Mouse (Mus musculus) gastrocnemius, adult 2 months (tissue): Measurements from ENCODE around the gene Inafm2. TPM values are rescaled to one million over a fixed set of nuclear protein-coding genes. Genes with fewer than 3 reads are reported as not detected.
A peak's percentile ranks its signal among the peaks of the same experiment; 100 is the strongest.

Source experiments
- DNase-seq: peaks from one replicate; pipeline ENCODE4 v3.0.0; 2022
- H3K27ac ChIP-seq: fragments of 200-600 bp; 2 replicates; pipeline ENCODE4 v1.8.1; 2022; ENCODE audit warnings: mild to moderate bottlenecking
- H3K4me3 ChIP-seq: fragments of 200-600 bp; 2 replicates; pipeline ENCODE4 v1.8.1; 2022; ENCODE audit warnings: mild to moderate bottlenecking, moderate library complexity
- CTCF ChIP-seq: fragments of 200-600 bp; IDR thresholded peaks from 2 replicates; pipeline ENCODE4 v1.8.1; 2022; ENCODE audit warnings: antibody characterized with exemption, mild to moderate bottlenecking, moderate library complexity
- intact Hi-C: fragments of 180-260 bp; cut with DNase I; formaldehyde crosslinking; loops from one replicate; pipeline ENCODE4 v1.15.1; 2025
- long read RNA-seq, 2 experiments: library from polyadenylated mRNA; stranded (forward); transcript quantifications; one replicate each; pipeline ENCODE4 v2.0.0; 2021
- total RNA-seq, 2 experiments: library from RNA; stranded (reverse); gene quantifications; 2 replicates each; pipeline ENCODE4 v1.2.3; 2021

Gene Inafm2
- 1 to 10 TPM; 5.2 to 5.8 TPM for total RNA-seq
- long read RNA-seq, experiment 1, transcript Inafm2-201 (1 exons, 3,053 nt) = major isoform, 6 of 6 reads
- long read RNA-seq, experiment 1, partial matches to known transcripts = 0 of 6 reads
- long read RNA-seq, experiment 1, other reads (novel, unspliced or antisense) = 0 of 6 reads
- long read RNA-seq, experiment 2, transcript Inafm2-201 (1 exons, 3,053 nt) = major isoform, 9 of 10 reads
- long read RNA-seq, experiment 2, partial matches to known transcripts = 0 of 10 reads
- long read RNA-seq, experiment 2, other reads (novel, unspliced or antisense) = 1 of 10 reads

GRCm38 (mm10) chr2:118745232-118745884 lies at the start of gene Inafm2:
Gene Inafm2, plus strand, starts transcription at chr2:118745758.
- no peak for TF ChIP-seq CTCF
- peak within 1 kb of the TSS; percentile 83 for H3K27ac ChIP-seq
- H3K4me3 ChIP-seq = peak within 1 kb of the TSS; percentile 94
- peak; percentile 96 for DNase-seq
- intact Hi-C loops = loop anchor here (10.0 kb wide), 2 partner anchors 201 to 439 kb away; partner anchors contain the start of gene Bmf

DNA sequence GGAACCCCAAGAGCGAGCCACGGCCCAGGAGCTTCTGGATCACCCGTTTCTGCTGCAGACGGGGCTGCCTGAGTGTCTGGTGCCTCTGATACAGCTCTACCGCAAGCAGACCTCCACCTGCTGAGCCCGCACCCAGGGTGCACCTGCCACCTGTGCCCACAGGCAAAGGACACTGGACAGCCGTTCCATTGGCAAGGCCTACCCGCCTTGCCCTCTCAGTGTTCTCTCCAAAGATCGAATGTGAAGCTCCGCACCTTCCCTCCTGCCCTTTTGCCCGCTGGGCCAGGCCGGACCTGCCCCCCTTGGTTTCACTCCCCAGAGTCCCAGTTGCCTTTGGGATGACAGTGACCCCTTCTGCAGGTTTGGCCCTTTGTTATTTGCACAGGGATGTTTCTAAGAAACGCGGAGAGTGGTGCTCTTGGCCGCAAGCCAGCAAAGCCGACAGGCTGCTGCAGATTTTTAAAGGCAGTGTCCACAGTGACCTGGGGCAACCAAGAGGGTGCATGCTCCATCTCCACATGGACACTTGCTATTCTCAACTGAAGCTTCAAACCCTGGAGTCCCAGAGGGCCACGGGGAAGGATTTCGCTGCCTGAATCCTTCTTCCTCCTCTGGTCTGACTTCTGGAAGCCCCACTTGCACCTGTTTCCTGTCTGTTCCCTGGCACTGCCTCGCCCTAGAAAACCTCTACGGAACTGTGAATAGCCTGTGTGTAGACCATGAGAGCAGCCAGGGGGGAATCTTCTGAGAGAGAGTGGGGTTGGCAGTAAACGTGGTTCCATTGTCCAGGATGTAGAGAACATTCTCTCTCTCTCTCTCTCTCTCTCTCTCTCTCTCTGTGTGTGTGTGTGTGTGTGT lies 48.9 kb upstream of the Inafm2 start:
- intact Hi-C loops = loop anchor here (1.0 to 5.0 kb wide), 2 partner anchors 58 to 209 kb away; no protein-coding TSS in a partner anchor
- DNase-seq = peak; percentile 39

GRCm38 (mm10) chr2:118697311-118697877 lies 48.2 kb upstream of the Inafm2 start:
- intact Hi-C loops = loop anchor here (5.0 kb wide), 1 partner anchor 210 kb away; no protein-coding TSS in a partner anchor
- Histone ChIP-seq H3K4me3 (no peak overlapping the region), H3K27ac (no peak overlapping the region)
- TF ChIP-seq CTCF = no peak
- DNase-seq = no peak

More for the DNA sequence above, 48.9 kb upstream of the Inafm2 start:
- no peak for TF ChIP-seq CTCF
- peak overlapping the region; percentile 17 for H3K4me3 ChIP-seq
- no peak overlapping the region for H3K27ac ChIP-seq

GRCm38 (mm10) chr2:118697955-118698354 lies 47.6 kb upstream of the Inafm2 start:
- Histone ChIP-seq H3K4me3 (no peak overlapping the region), H3K27ac (peak overlapping the region; percentile 35)
- intact Hi-C loops = loop anchor here (5.0 kb wide), 1 partner anchor 211 kb away; no protein-coding TSS in a partner anchor
- no peak for TF ChIP-seq CTCF
- peak; percentile 50 for DNase-seq

GRCm38 (mm10) chr2:118700179-118701062 lies 45.1 kb upstream of the Inafm2 start:
- peak overlapping the region; percentile 65 for H3K4me3 ChIP-seq
- intact Hi-C loops = loop anchor here (1.0 kb wide), 1 partner anchor 30 kb away; no protein-coding TSS in a partner anchor
- peak overlapping the region; percentile 28; the same call in 1 of the 2 replicates for H3K27ac ChIP-seq
- no peak; the same call in 1 of the 2 replicates for TF ChIP-seq CTCF
- DNase-seq = peak; percentile 90

DNA sequence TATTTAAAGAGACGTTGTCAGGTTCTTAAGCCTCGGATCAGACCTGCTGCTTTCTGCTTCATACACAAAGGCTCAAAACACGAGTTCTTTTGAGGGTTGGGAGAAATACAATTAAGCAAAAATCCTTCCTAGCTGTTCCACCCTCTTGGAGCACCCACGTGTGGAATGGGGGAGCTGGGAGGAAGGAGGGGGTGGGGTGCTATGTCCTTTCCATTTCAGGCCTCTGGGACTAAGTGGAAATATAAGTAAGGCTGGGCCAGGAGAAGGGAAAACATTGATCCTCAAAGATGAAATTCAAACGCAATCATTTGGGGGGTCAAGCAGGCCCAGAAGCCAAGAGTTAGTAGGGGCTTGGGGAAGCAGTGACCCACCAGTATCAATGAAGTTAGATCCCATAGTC lies 44.4 kb upstream of the Inafm2 start:
- intact Hi-C loops = no loop called here

GRCm38 (mm10) chr2:118701971-118702882 lies 43.3 kb upstream of the Inafm2 start:
- no peak overlapping the region for H3K27ac ChIP-seq
- intact Hi-C loops = no loop called here
- TF ChIP-seq CTCF = no peak
- peak overlapping the region; percentile 78 for H3K4me3 ChIP-seq
- DNase-seq = no peak

More for the DNA sequence above, 44.4 kb upstream of the Inafm2 start:
- no peak for DNase-seq
- Histone ChIP-seq H3K4me3 (no peak overlapping the region), H3K27ac (no peak overlapping the region)
- no peak for TF ChIP-seq CTCF

GRCm38 (mm10) chr2:118702883-118703761 lies 42.4 kb upstream of the Inafm2 start:
- H3K4me3 ChIP-seq = peak overlapping the region; percentile 78
- intact Hi-C loops = loop anchor here (1.0 kb wide), 1 partner anchor 180 kb away; no protein-coding TSS in a partner anchor
- peak; percentile 75 for DNase-seq
- no peak overlapping the region for H3K27ac ChIP-seq
- peak; percentile 58 for TF ChIP-seq CTCF

DNA sequence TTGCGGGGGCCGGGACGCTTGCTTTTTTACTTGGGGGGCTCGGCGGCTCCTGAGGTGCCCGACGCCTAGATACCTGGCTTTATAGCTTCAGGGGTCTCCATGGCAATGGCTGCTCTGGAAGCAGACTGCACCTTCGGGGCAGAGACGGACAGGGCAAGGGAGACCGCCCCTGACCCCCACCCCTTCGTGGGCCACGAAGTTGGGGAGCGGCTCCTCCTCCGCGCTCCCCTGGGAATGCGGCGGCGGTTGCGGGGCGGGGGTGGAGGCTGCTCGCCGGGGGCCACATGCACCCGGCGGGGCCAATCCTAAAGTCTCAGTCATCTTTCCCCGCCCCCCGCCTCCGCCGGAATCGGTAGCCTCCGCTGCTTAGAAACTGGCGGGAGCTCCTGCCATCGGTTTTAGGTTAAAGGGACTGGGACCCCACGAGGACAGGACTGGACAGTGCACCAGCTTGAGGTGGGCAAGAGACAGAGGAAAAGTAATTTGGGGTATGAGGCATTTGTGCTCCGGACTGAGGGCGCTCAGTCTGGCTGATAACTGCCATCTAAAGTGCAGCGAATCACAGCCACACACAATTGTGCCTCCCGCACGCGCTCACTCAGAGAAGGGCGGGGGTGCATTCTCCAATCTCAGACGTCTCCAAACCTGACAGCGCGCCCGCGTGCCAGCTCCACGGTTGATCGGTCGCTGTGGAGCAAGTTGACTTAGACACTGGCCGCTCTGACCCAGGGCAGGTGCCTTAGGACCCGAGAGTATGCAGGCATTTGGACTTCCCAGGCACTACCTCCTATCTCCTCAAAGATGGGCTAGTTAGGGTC lies 41.4 kb upstream of the Inafm2 start, which contains the start of gene Ankrd63:
Gene Ankrd63, minus strand, starts transcription at position 51 of the 818 bp plus-strand sequence.
- intact Hi-C loops = loop anchor here (1.0 kb wide), 1 partner anchor 179 kb away; no protein-coding TSS in a partner anchor
- DNase-seq = no peak
- TF ChIP-seq CTCF = no peak
- H3K27ac ChIP-seq = no peak within 1 kb of the TSS
- H3K4me3 ChIP-seq = peak within 1 kb of the TSS; percentile 78
